Mouse (Mus musculus): ENCODE results near the gene Frmd8. TPM values are rescaled to one million over a fixed set of nuclear protein-coding genes. Genes with fewer than 3 reads are reported as not detected.

Gene Frmd8
- total and polyA plus RNA-seq, 3 experiments = 22.8 to 34.4 TPM; not detected in 1

DNA sequence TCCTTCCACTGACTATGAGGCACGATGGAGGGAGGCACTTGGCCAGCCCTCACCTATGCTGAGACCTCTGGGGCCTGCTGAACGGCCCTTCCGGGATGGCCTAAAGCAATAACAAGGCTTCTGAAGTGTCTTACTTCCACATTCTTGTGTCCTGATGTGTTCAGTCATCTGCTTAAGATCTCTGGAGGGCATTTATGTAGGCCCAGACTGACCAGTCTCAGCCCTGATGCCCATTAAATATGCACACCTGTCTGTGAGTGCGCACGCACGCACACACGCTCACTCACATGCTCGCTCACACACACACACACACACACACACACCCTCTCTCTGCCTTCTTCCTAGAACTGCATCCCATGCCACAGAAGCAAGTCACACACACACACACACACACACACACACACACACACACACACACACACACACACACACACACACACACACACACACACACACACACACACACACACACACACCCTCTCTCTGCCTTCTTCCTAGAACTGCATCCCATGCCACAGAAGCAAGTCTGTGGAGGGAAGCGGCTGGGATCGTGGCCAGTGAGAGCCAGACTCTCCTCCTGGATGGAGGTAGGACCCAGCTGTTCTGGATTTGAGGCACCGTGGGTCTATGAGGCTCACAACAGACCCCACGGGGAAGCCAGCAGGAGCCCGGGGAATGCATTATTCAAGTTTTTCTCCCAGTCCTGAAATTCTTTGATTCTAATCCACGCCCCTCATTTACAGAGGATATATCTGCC, 65.9 kb downstream of the Frmd8 start:
- no peaks in the 10 kb centered on the region for H3K9me3 ChIP-seq (replicated peaks; ENCODE audit: insufficient read depth, low read length)
- peaks cover 0 to 9% of the 10 kb centered on the region in 2 experiments; a peak in 2 of 4 replicates for H3K36me3 ChIP-seq (ENCODE audit: control insufficient read depth in 1 of 2, insufficient read depth in 2 of 2, low read length in 2 of 2)
- peaks cover 1% of the 10 kb centered on the region; the same call in 1 of the 2 replicates for H3K79me2 ChIP-seq (ENCODE audit: control insufficient read depth, insufficient read depth, low read length, poor library complexity)
- peaks cover 0 to 26% of the 10 kb centered on the region in 2 experiments; a peak in 3 of 4 replicates for H3K4me1 ChIP-seq (ENCODE audit: control insufficient read depth in 1 of 2, insufficient read depth in 2 of 2, low read length in 2 of 2)
- DNase-seq (ENCODE audit: low read depth, low spot score) = no peak
- H3K4me3 ChIP-seq (ENCODE audit: control insufficient read depth in 1 of 2, insufficient read depth in 1 of 2, low read depth in 2 of 2, low read length in 2 of 2) = no peak overlapping the region
- H3K27ac ChIP-seq (ENCODE audit: control insufficient read depth, low read depth, low read length) = no peak overlapping the region
- no peak for TF ChIP-seq USF2 (IDR thresholded peaks at IDR 0.05; ENCODE audit: borderline replicate concordance in 1 of 2, insufficient read depth in 1 of 2, low read depth in 1 of 2, low read length in 2 of 2)
- TF ChIP-seq RAD21 (IDR thresholded peaks at IDR 0.05; ENCODE audit: low read depth, low read length) = no peak
- TF ChIP-seq MYB (IDR thresholded peaks at IDR 0.05; ENCODE audit: low read depth, low read length) = no peak
- no peak for TF ChIP-seq ETS1 (IDR thresholded peaks at IDR 0.05; ENCODE audit: low read depth, low read length)
- TF ChIP-seq TBP (IDR thresholded peaks at IDR 0.05; ENCODE audit: low read depth, low read length) = no peak
- no peak for TF ChIP-seq SMC3 (IDR thresholded peaks at IDR 0.05; ENCODE audit: low read depth, low read length)
- no peak for TF ChIP-seq KAT2A (conservative IDR thresholded peaks at IDR 0.05; ENCODE audit: low read depth, low read length)
- no peak for TF ChIP-seq NRF1 (IDR thresholded peaks at IDR 0.05; ENCODE audit: insufficient read depth, low read depth, low read length, poor library complexity, severe bottlenecking)
- TF ChIP-seq MAZ (IDR thresholded peaks at IDR 0.05; ENCODE audit: low read depth, low read length) = no peak
- no peak for TF ChIP-seq POLR2A (IDR thresholded peaks at IDR 0.05; ENCODE audit: control insufficient read depth in 1 of 2, insufficient read depth in 1 of 2, low read depth in 1 of 2, low read length in 2 of 2, poor library complexity in 1 of 2)
- TF ChIP-seq ZMIZ1 (IDR thresholded peaks at IDR 0.05; ENCODE audit: low read depth, low read length) = no peak
- no peak for TF ChIP-seq POLR2AphosphoS2 (IDR thresholded peaks at IDR 0.05; ENCODE audit: low read length)
- no peak overlapping the region for H3K9ac ChIP-seq (ENCODE audit: control insufficient read depth, low read depth, low read length, poor library complexity, severe bottlenecking)
- H3K27me3 ChIP-seq (ENCODE audit: control insufficient read depth in 1 of 2, insufficient read depth in 2 of 2, low read length in 2 of 2) = no peaks in the 10 kb centered on the region

DNA sequence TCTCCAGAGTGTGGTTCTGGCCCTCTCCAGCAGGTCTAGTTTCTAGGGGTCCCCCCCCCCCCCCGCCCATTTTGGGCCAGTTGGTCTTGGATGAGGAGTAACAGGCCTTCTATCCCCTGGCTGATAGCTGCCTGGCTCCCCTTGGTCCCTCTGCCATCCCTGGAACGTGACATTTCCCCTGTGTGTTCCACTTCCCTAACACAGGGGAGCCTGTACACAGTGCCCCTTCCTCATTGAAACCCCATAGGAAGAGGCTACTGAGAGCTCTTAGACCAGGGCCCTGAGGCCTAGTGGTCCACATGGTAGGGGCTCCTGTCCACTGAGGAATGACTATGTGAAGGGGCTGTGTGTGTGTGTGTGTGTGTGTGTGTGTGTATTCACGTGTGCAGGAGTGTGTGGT, 67.3 kb downstream of the Frmd8 start:
- Histone ChIP-seq H3K79me2 (ENCODE audit: control insufficient read depth, insufficient read depth, low read length, poor library complexity) (peaks cover 8% of the 10 kb centered on the region; the same call in 1 of the 2 replicates), H3K9ac (ENCODE audit: control insufficient read depth, low read depth, low read length, poor library complexity, severe bottlenecking) (no peak overlapping the region), H3K4me3 (ENCODE audit: control insufficient read depth in 1 of 2, insufficient read depth in 1 of 2, low read depth in 2 of 2, low read length in 2 of 2) (no peak overlapping the region), H3K9me3 (replicated peaks; ENCODE audit: insufficient read depth, low read length) (no peaks in the 10 kb centered on the region), H3K4me1 (ENCODE audit: control insufficient read depth in 1 of 2, insufficient read depth in 2 of 2, low read length in 2 of 2) (peaks cover 0 to 28% of the 10 kb centered on the region in 2 experiments; a peak in 3 of 4 replicates), H3K27ac (ENCODE audit: control insufficient read depth, low read depth, low read length) (no peak overlapping the region), H3K27me3 (ENCODE audit: control insufficient read depth in 1 of 2, insufficient read depth in 2 of 2, low read length in 2 of 2) (no peaks in the 10 kb centered on the region), H3K36me3 (ENCODE audit: control insufficient read depth in 1 of 2, insufficient read depth in 2 of 2, low read length in 2 of 2) (peaks cover 0 to 10% of the 10 kb centered on the region in 2 experiments; a peak in 2 of 4 replicates)
- DNase-seq (ENCODE audit: low read depth, low spot score) = no peak
- TF ChIP-seq MAFK (IDR thresholded peaks at IDR 0.05; ENCODE audit: borderline replicate concordance, low read depth, low read length) = no peak
- no peak for TF ChIP-seq TBP (IDR thresholded peaks at IDR 0.05; ENCODE audit: low read depth, low read length)
- TF ChIP-seq RCOR1 (IDR thresholded peaks at IDR 0.05; ENCODE audit: low read depth, low read length) = no peak
- TF ChIP-seq POLR2AphosphoS5 (IDR thresholded peaks at IDR 0.05; ENCODE audit: borderline replicate concordance, low read depth, low read length) = no peak
- TF ChIP-seq USF1 (IDR thresholded peaks at IDR 0.05; ENCODE audit: low read depth, low read length) = no peak
- no peak for TF ChIP-seq TAL1 (IDR thresholded peaks at IDR 0.05; ENCODE audit: low read length)
- no peak for TF ChIP-seq BHLHE40 (IDR thresholded peaks at IDR 0.05; ENCODE audit: borderline replicate concordance, low read depth, low read length)
- TF ChIP-seq ZKSCAN1 (IDR thresholded peaks at IDR 0.05; ENCODE audit: low read depth, low read length) = no peak
- TF ChIP-seq NRF1 (IDR thresholded peaks at IDR 0.05; ENCODE audit: insufficient read depth, low read depth, low read length, poor library complexity, severe bottlenecking) = no peak
- no peak for TF ChIP-seq SIN3A (IDR thresholded peaks at IDR 0.05; ENCODE audit: low read length)
- no peak for TF ChIP-seq RAD21 (IDR thresholded peaks at IDR 0.05; ENCODE audit: low read depth, low read length)
- TF ChIP-seq MYC (IDR thresholded peaks at IDR 0.05; ENCODE audit: low read depth, low read length) = no peak
- TF ChIP-seq TCF12 (IDR thresholded peaks at IDR 0.05; ENCODE audit: low read depth, low read length) = no peak
- TF ChIP-seq KAT2A (conservative IDR thresholded peaks at IDR 0.05; ENCODE audit: low read depth, low read length) = no peak
- no peak for TF ChIP-seq JUND (IDR thresholded peaks at IDR 0.05; ENCODE audit: low read depth, low read length)
- no peak for TF ChIP-seq UBTF (IDR thresholded peaks at IDR 0.05; ENCODE audit: borderline replicate concordance, insufficient read depth, low read depth, low read length)
